Mouse (Mus musculus) small intestine, adult 2 months (tissue): ENCODE data around the gene Olfr316. TPM values are rescaled to one million over a fixed set of nuclear protein-coding genes. Genes with fewer than 3 reads are reported as not detected.

Experiments
- H3K27ac ChIP-seq: fragments of 200-500 bp; 2 replicates; pipeline ENCODE4 v1.5.1; 2012; ENCODE audit warnings: low read depth, low read length, control low read depth, inconsistent platforms; ENCODE audit not compliant: insufficient read depth
- H3K27me3 ChIP-seq: fragments of 200-500 bp; 2 replicates; pipeline ENCODE4 v1.6.1; 2012; ENCODE audit warnings: mild to moderate bottlenecking, moderate library complexity, low read length, inconsistent platforms; ENCODE audit not compliant: control insufficient read depth, insufficient read depth
- H3K36me3 ChIP-seq: fragments of 200-500 bp; 2 replicates; pipeline ENCODE4 v1.6.1; 2012; ENCODE audit warnings: mild to moderate bottlenecking, low read length, control low read depth, inconsistent platforms; ENCODE audit not compliant: control insufficient read depth, insufficient read depth
- H3K4me1 ChIP-seq: fragments of 200-500 bp; 2 replicates; pipeline ENCODE4 v1.6.1; 2012; ENCODE audit warnings: low read length, inconsistent platforms, mixed read lengths; ENCODE audit not compliant: control insufficient read depth, insufficient read depth, insufficient read length
- H3K4me3 ChIP-seq: fragments of 200-500 bp; 2 replicates; pipeline ENCODE4 v1.5.1; 2012; ENCODE audit warnings: low read depth, mild to moderate bottlenecking, control low read depth, inconsistent platforms, low read length, moderate library complexity
- CTCF ChIP-seq: fragments of 200-500 bp; IDR thresholded peaks from 2 replicates; pipeline ENCODE4 v1.5.1; 2012; ENCODE audit warnings: low read depth, mild to moderate bottlenecking, control low read depth, inconsistent platforms, low read length, moderate library complexity, mixed read lengths; ENCODE audit not compliant: insufficient replicate concordance, insufficient read length; ENCODE audit errors: extremely low read depth
- POLR2A ChIP-seq: fragments of 200-500 bp; IDR thresholded peaks from 2 replicates; pipeline ENCODE4 v1.6.1; 2012; ENCODE audit warnings: low read depth, mild to moderate bottlenecking, control low read depth, inconsistent platforms, low read length, moderate library complexity
- WGBS: fragments of 180-500 bp; shearing (Covaris S2); methylation state at CpG from one replicate; pipeline ENCODE4 v1.1.7; 2018; 5-methylcytosine and 5-hydroxymethylcytosine counted together
- polyA plus RNA-seq: library from polyadenylated mRNA; depleted of rRNA; stranded (reverse); fragments of >200 nt; gene quantifications from 2 replicates; pipeline ENCODE4 v1.2.3, GENCODE M21; 2012; rRNA removed

Olfr316 gene
- polyA plus RNA-seq, 1 experiment = not detected

GRCm38 (mm10) chr11:58803871-58804270 is 51.3 kb downstream of the Olfr316 start:
- 18% methylated on average over 4 of the region's 4 CpGs for WGBS
- no peaks in the 10 kb centered on the region for H3K36me3 ChIP-seq
- H3K27me3 ChIP-seq = no peaks in the 10 kb centered on the region
- peaks cover 12% of the 10 kb centered on the region; the same call in 1 of the 2 replicates for H3K4me1 ChIP-seq
- no peak overlapping the region for H3K4me3 ChIP-seq
- H3K27ac ChIP-seq = no peak overlapping the region
- no peak for TF ChIP-seq CTCF
- TF ChIP-seq POLR2A = no peak

- H3K4me3 ChIP-seq = no peak overlapping the region
- peaks cover 12% of the 10 kb centered on the region; the same call in 1 of the 2 replicates for H3K4me1 ChIP-seq
- H3K27me3 ChIP-seq = no peaks in the 10 kb centered on the region
- no peaks in the 10 kb centered on the region for H3K36me3 ChIP-seq
- WGBS = 8% methylated on average over 2 of the region's 2 CpGs
- peak overlapping the region; percentile 28; the same call in 1 of the 2 replicates for H3K27ac ChIP-seq
- TF ChIP-seq POLR2A = no peak
These were observed 51.9 kb downstream of the Olfr316 start for GRCm38 (mm10) chr11:58804393-58804792.

Other genes with a start within 250 kb of the Olfr316 start
- not detected in 2 replicates for gene Olfr330, start 217.9 kb upstream of the Olfr316 start, polyA plus RNA-seq
- not detected in 2 replicates for gene Olfr329-ps, start 206.3 kb upstream of the Olfr316 start, polyA plus RNA-seq
- gene Olfr328, start 197.1 kb upstream of the Olfr316 start, polyA plus RNA-seq = not detected in 2 replicates
- not detected in 2 replicates for gene Olfr224, start 182.2 kb upstream of the Olfr316 start, polyA plus RNA-seq
- not detected in 2 replicates for gene Olfr325, start 175.0 kb upstream of the Olfr316 start, polyA plus RNA-seq
- gene Olfr324, start 157.6 kb upstream of the Olfr316 start, polyA plus RNA-seq = not detected in 2 replicates
- gene 2210407C18Rik, start 136.7 kb upstream of the Olfr316 start, polyA plus RNA-seq = 32.8 and 181 TPM in 2 replicates
- gene Olfr323, start 122.2 kb upstream of the Olfr316 start, polyA plus RNA-seq = not detected in 2 replicates
- 0.05 TPM in 1 of 2 replicates, not detected in the other for gene Trim58, start 112.3 kb upstream of the Olfr316 start, polyA plus RNA-seq
- gene Olfr322, start 94.0 kb upstream of the Olfr316 start, polyA plus RNA-seq = not detected in 2 replicates
- not detected in 2 replicates for gene Olfr320, start 71.6 kb upstream of the Olfr316 start, polyA plus RNA-seq
- gene Olfr319, start 53.6 kb upstream of the Olfr316 start, polyA plus RNA-seq = not detected in 2 replicates
- gene Olfr318, start 28.7 kb upstream of the Olfr316 start, polyA plus RNA-seq = not detected in 2 replicates
- gene Olfr317, start 13.5 kb upstream of the Olfr316 start, polyA plus RNA-seq = not detected in 2 replicates
- gene Olfr315, start 20.5 kb downstream of the Olfr316 start, polyA plus RNA-seq = not detected in 2 replicates
- not detected in 2 replicates for gene Olfr314, start 30.2 kb downstream of the Olfr316 start, polyA plus RNA-seq
- 1.6 and 3.0 TPM in 2 replicates for gene Fam183b, start 49.2 kb downstream of the Olfr316 start, polyA plus RNA-seq
- not detected in 2 replicates for gene Olfr313, start 62.3 kb downstream of the Olfr316 start, polyA plus RNA-seq
- gene Olfr312, start 76.5 kb downstream of the Olfr316 start, polyA plus RNA-seq = not detected in 2 replicates
- not detected in 2 replicates for gene Olfr311, start 86.5 kb downstream of the Olfr316 start, polyA plus RNA-seq
- 0.29 and 0.57 TPM in 2 replicates for gene Gm12258, start 94.4 kb downstream of the Olfr316 start, polyA plus RNA-seq
- 0.57 and 1.0 TPM in 2 replicates for gene 2810021J22Rik, start 114.5 kb downstream of the Olfr316 start, polyA plus RNA-seq
- 0.10 and 0.29 TPM in 2 replicates for gene Zfp39, start 151.5 kb downstream of the Olfr316 start, polyA plus RNA-seq
- gene Btnl10, start 165.2 kb downstream of the Olfr316 start, polyA plus RNA-seq = not detected in 2 replicates
- 87.9 and 160 TPM in 2 replicates for gene Rnf187, start 186.2 kb downstream of the Olfr316 start, polyA plus RNA-seq
- 1.7 and 3.8 TPM in 2 replicates for gene Hist3h2ba, start 196.2 kb downstream of the Olfr316 start, polyA plus RNA-seq
- 5.2 and 12.1 TPM in 2 replicates for gene Hist3h2a, start 202.0 kb downstream of the Olfr316 start, polyA plus RNA-seq
- 0.08 TPM in 1 of 2 replicates, not detected in the other for gene Trim17, start 202.0 kb downstream of the Olfr316 start, polyA plus RNA-seq
- gene Trim11, start 225.4 kb downstream of the Olfr316 start, polyA plus RNA-seq = 15.4 and 22.6 TPM in 2 replicates